Mouse (Mus musculus) 3T3-L1 (cell line): ENCODE data around the gene Gsdme.
A peak's percentile ranks its signal among the peaks of the same experiment; 100 is the strongest.

Source experiments
- DNase-seq: peaks from one replicate; pipeline ENCODE4 v3.0.0-alpha.2; 2015; ENCODE audit warnings: low read depth, low spot score

The Gsdme gene

GRCm38 (mm10) chr6:50263670-50264069, at the start of gene Gsdme:
Gsdme (minus strand) TSS chr6:50263862.
- DNase-seq: peak; percentile 55

- DNase-seq: peak; percentile 93
Observed at GRCm38 (mm10) chr6:50312647-50313046, 49.0 kb upstream of the Gsdme start.

GRCm38 (mm10) chr6:50309019-50309418, 45.4 kb upstream of the Gsdme start:
- DNase-seq: peak; percentile 71

GRCm38 (mm10) chr6:50306625-50307024, 43.0 kb upstream of the Gsdme start:
- DNase-seq: no peak

GRCm38 (mm10) chr6:50304949-50305491, 41.4 kb upstream of the Gsdme start:
- DNase-seq: peak; percentile 91

- no peak for DNase-seq
Observed at GRCm38 (mm10) chr6:50301121-50301520, 37.5 kb upstream of the Gsdme start.

GRCm38 (mm10) chr6:50300622-50301021, 37.0 kb upstream of the Gsdme start:
- DNase-seq: no peak

GRCm38 (mm10) chr6:50299071-50299470, 35.4 kb upstream of the Gsdme start:
- DNase-seq: no peak

- DNase-seq: no peak
Observed at GRCm38 (mm10) chr6:50297671-50298070, 34.0 kb upstream of the Gsdme start.

- DNase-seq: no peak
Observed at GRCm38 (mm10) chr6:50295136-50295535, 31.5 kb upstream of the Gsdme start.

- peak; percentile 97 for DNase-seq
Observed at GRCm38 (mm10) chr6:50294128-50294527, 30.5 kb upstream of the Gsdme start.

GRCm38 (mm10) chr6:50291650-50292049, 28.0 kb upstream of the Gsdme start:
- no peak for DNase-seq

- no peak for DNase-seq
Observed at GRCm38 (mm10) chr6:50286881-50287280, 23.2 kb upstream of the Gsdme start.

GRCm38 (mm10) chr6:50279642-50280041, 16.0 kb upstream of the Gsdme start:
- no peak for DNase-seq

- DNase-seq: no peak
Observed at GRCm38 (mm10) chr6:50273947-50274346, 10.3 kb upstream of the Gsdme start.

GRCm38 (mm10) chr6:50273416-50273815, 9.8 kb upstream of the Gsdme start:
- DNase-seq: no peak

GRCm38 (mm10) chr6:50262310-50262709, 1.4 kb downstream of the Gsdme start:
- no peak for DNase-seq

- no peak for DNase-seq
Observed at GRCm38 (mm10) chr6:50261922-50262261, 1.8 kb downstream of the Gsdme start.

GRCm38 (mm10) chr6:50261201-50261921, 2.3 kb downstream of the Gsdme start:
- peak; percentile 89 for DNase-seq

- DNase-seq: peak; percentile 47
Observed at GRCm38 (mm10) chr6:50255356-50255755, 8.3 kb downstream of the Gsdme start.

GRCm38 (mm10) chr6:50254723-50255184, 8.9 kb downstream of the Gsdme start:
- peak; percentile 100 for DNase-seq

GRCm38 (mm10) chr6:50252690-50253089, 11.0 kb downstream of the Gsdme start:
- peak; percentile 41 for DNase-seq

- DNase-seq: no peak
Observed at GRCm38 (mm10) chr6:50247791-50248190, 15.9 kb downstream of the Gsdme start.
